Mouse (Mus musculus) WW6 (cell line): ENCODE measurements around the gene Sephs2.

Experiments used
- DNase-seq: peaks from one replicate; pipeline ENCODE4 v3.0.0-alpha.2; 2013; ENCODE audit warnings: low read depth, low spot score

Gene Sephs2

GRCm38 (mm10) chr7:127232622-127233367, 41.1 kb downstream of the Sephs2 start, which contains the start of the genes Zfp553 and Sept1:
Gene Zfp553 (plus strand): TSS chr7:127233061.
Gene Sept1 (minus strand): TSS chr7:127233130.
- DNase-seq, result no peak

- no peak for DNase-seq
Observed at GRCm38 (mm10) chr7:127231826-127232621, 41.8 kb downstream of the Sephs2 start.

DNA sequence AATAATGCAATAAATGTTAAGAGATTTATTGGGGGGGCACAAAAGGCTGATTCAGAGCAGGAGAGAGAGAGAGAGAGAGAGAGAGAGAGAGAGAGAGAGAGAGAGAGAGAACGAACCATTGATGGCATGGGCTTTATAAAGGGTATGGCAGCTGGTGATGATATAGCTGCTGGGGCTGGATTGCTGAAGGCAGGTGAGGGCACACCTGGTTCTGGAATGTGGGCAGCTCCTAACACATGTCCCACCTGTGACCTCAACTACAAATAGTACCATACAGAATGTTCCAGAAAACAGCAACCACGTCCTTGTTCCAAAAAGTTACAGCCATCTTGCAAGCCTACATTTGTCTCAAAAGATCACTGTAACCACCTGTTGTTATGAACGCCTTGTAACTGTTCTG, 42.5 kb downstream of the Sephs2 start:
- DNase-seq, result no peak

- DNase-seq, result peak; percentile 78
Observed at GRCm38 (mm10) chr7:127228615-127229303, 45.1 kb downstream of the Sephs2 start.

GRCm38 (mm10) chr7:127225147-127225995, 48.5 kb downstream of the Sephs2 start:
- DNase-seq, result no peak

DNA sequence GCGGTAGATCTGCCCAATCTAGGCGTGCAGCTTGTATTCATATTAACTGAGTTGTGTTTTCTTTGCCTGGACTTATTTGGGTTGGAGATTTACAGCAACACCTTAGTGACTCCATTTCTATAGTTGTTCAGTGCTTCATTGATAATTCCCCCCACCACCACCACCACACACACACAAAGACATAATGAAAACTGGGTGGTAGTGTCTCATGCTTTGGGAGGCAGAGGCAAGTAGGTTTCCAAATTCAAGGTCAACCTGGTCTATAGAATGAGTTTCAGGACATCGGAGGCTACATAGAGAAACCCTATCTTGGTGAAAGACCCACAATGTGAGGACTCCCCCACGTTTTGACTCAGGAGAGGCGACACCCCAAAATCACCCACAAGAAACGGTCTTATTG, 49.2 kb downstream of the Sephs2 start:
- DNase-seq, result no peak

DNA sequence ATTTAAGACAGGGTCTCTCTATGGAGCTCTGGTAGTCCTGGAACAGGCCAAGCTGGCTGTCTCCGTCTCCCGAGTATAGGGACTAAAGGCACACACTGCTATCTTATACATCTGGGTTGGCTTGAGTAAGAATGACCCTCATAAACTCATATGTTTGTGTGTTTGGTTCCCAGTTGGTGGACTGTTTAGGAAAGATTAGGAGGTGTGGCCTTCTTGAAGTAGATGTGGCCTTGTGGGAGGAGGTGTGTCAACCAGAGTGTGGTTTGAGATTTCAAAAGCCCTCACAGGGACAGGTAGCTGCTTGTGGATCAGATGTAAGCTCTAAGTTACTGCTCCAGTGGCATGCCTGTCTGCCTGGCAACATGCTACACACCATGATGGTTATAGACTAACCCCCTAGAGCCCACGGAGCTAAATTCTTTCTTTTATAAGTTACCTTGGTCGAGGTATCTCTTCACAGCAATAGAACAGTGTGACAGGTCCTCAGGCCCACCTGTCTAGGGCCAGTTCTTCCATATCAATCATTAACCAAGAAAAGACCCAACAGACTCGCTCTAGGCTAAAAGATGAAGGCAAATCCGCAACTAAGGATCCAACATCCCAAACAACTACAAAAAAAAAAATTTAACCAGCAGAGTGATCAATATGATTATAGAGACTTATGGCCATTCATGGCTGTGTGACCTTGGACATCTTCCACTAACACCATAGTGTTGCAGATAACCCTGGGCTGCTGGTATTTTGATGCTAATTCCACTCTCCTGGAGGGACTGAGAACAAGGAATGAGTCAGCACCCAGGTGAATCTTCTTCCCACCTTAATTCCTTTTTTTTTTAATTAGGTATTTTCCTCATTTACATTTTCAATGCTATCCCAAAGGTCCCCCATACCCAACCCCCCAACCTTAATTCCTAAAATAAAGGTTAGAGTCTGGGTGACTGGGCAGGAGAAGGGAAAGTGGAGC, 50.1 kb downstream of the Sephs2 start:
- no peak for DNase-seq

- DNase-seq, result no peak
Observed at GRCm38 (mm10) chr7:127223106-127223505, 50.7 kb downstream of the Sephs2 start.
